Mouse (Mus musculus): ENCODE measurements around the gene Hist1h1c. TPM values are rescaled to one million over a fixed set of nuclear protein-coding genes. Genes with fewer than 3 reads are reported as not detected.

Gene Hist1h1c
- polyA plus RNA-seq, 1 experiment from 2014 or later, result 11.8 TPM

- H3K4me1 ChIP-seq, result peaks cover 5% of the 10 kb centered on the region; the same call in 1 of the 2 replicates
- H3K36me3 ChIP-seq, result no peaks in the 10 kb centered on the region
- no peak overlapping the region for H3K27ac ChIP-seq
- no peak overlapping the region for H3K4me3 ChIP-seq
- H3K27me3 ChIP-seq (ENCODE audit: low read depth, poor library complexity, severe bottlenecking), result no peaks in the 10 kb centered on the region
- H3K9me3 ChIP-seq (replicated peaks), result no peaks in the 10 kb centered on the region
- DNase-seq (ENCODE audit: low spot score), result peak; percentile 18
- WGBS, result no CpG with 5 or more reads among the region's 1 CpGs
Observed at GRCm38 (mm10) chr13:23725213-23725612, 13.4 kb upstream of the Hist1h1c start.

DNA sequence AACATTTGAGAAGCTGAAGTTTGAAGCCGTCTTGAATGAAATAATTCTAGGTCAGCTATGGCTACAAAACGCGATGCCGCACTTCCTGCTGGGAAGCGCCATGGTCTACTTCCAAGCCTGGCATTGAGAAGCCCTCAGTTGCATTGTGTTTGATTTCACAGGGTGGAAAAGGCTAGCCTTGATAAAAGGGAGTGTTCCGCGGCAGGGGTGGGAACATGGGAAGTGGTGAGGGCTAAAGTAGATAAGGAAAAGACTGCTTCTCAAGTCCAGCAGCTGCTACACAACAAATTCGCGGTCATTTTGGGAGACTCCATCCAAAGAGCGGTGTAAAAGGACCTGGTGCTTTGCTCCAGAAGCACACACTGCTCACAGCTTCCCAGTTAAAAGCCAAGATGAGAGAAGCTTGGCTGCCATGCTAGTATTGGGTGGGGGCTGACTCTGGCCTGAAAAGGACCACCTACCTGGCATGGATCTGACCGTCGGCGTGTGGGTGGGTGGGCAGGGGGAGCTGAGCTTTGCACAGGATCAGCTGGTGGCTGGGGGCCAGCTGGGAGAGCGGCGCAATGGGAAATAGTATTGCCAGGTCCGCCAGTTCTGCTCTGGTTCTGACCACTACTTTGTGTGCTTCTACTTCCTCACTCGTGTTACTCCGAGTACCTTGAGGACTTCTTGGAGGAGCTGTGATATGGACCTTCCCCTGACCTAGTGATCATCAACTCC lies 10.0 kb upstream of the Hist1h1c start:
- Histone ChIP-seq H3K36me3 (no peaks in the 10 kb centered on the region), H3K9me3 (replicated peaks) (no peaks in the 10 kb centered on the region), H3K27me3 (ENCODE audit: low read depth, poor library complexity, severe bottlenecking) (no peaks in the 10 kb centered on the region), H3K4me1 (peaks cover 5% of the 10 kb centered on the region; the same call in 1 of the 2 replicates), H3K27ac (peak overlapping the region; percentile 23; the same call in 1 of the 2 replicates), H3K4me3 (no peak overlapping the region)
- no peak for DNase-seq (ENCODE audit: low spot score)
- 92% methylated on average over 18 of the region's 18 CpGs for WGBS

- H3K27ac ChIP-seq, result no peak overlapping the region; the same call in 1 of the 2 replicates
- DNase-seq (ENCODE audit: low spot score), result peak; percentile 3
- WGBS, result 92% methylated on average over 9 of the region's 9 CpGs
- H3K9me3 ChIP-seq (replicated peaks), result no peaks in the 10 kb centered on the region
- no peaks in the 10 kb centered on the region for H3K27me3 ChIP-seq (ENCODE audit: low read depth, poor library complexity, severe bottlenecking)
- no peaks in the 10 kb centered on the region for H3K36me3 ChIP-seq
- peaks cover 5% of the 10 kb centered on the region; the same call in 1 of the 2 replicates for H3K4me1 ChIP-seq
- no peak overlapping the region for H3K4me3 ChIP-seq
Observed at GRCm38 (mm10) chr13:23729192-23729525, 9.4 kb upstream of the Hist1h1c start.

- Histone ChIP-seq H3K36me3 (no peaks in the 10 kb centered on the region), H3K9me3 (replicated peaks) (no peaks in the 10 kb centered on the region), H3K27ac (no peak overlapping the region), H3K4me3 (no peak overlapping the region), H3K27me3 (ENCODE audit: low read depth, poor library complexity, severe bottlenecking) (no peaks in the 10 kb centered on the region), H3K4me1 (peaks cover 5% of the 10 kb centered on the region; the same call in 1 of the 2 replicates)
- no peak for DNase-seq (ENCODE audit: low spot score)
- WGBS, result 97% methylated on average over 5 of the region's 5 CpGs
Observed at GRCm38 (mm10) chr13:23729706-23730105, 8.9 kb upstream of the Hist1h1c start.

GRCm38 (mm10) chr13:23730479-23730878 lies 8.1 kb upstream of the Hist1h1c start:
- WGBS, result 59% methylated on average over 8 of the region's 8 CpGs
- DNase-seq (ENCODE audit: low spot score), result no peak
- no peaks in the 10 kb centered on the region for H3K4me1 ChIP-seq
- no peaks in the 10 kb centered on the region for H3K27me3 ChIP-seq (ENCODE audit: low read depth, poor library complexity, severe bottlenecking)
- H3K9me3 ChIP-seq (replicated peaks), result no peaks in the 10 kb centered on the region
- no peak overlapping the region for H3K4me3 ChIP-seq
- no peaks in the 10 kb centered on the region for H3K36me3 ChIP-seq
- H3K27ac ChIP-seq, result no peak overlapping the region

DNA sequence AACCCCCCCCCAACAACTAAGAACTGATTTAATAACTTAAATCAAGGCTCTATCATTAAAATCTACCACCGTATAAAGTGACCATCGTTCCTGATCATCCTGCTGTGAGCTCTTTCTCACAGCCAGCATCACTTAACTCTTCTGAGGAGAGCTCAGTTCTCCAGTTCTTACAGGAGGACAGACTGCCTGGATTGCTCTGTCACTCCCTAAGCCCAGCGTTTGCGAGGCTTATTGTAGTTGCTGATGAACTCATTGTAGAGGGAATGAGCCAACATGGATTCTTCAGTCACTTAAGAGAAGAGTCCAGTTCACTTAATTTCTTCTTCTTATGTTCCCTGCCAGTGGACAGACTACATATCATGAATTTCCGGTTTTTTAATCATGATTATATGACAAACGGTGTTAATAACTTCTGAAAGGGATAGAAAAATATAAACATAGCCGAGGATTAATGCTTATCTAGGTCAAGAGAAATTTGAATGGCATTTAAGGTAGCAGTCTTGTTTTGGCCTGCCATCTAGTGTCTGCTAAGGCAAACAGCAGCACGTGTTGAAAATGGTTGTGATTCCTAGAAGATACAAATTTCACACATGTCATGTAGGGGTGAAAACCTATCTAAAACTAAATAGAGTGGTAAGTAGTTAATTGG lies 6.3 kb upstream of the Hist1h1c start:
- no peak for DNase-seq (ENCODE audit: low spot score)

GRCm38 (mm10) chr13:23737091-23737490 lies 1.5 kb upstream of the Hist1h1c start:
- Histone ChIP-seq H3K36me3 (no peaks in the 10 kb centered on the region), H3K4me3 (no peak overlapping the region), H3K27me3 (ENCODE audit: low read depth, poor library complexity, severe bottlenecking) (no peaks in the 10 kb centered on the region), H3K27ac (peak overlapping the region; percentile 96), H3K9me3 (replicated peaks) (no peaks in the 10 kb centered on the region), H3K4me1 (peaks cover 15% of the 10 kb centered on the region)
- 87% methylated on average over 5 of the region's 5 CpGs for WGBS
- no peak for DNase-seq (ENCODE audit: low spot score)

More for the DNA sequence above, 6.3 kb upstream of the Hist1h1c start:
- no peaks in the 10 kb centered on the region for H3K9me3 ChIP-seq (replicated peaks)
- no peaks in the 10 kb centered on the region for H3K27me3 ChIP-seq (ENCODE audit: low read depth, poor library complexity, severe bottlenecking)
- no peak overlapping the region for H3K4me3 ChIP-seq
- H3K27ac ChIP-seq, result no peak overlapping the region
- WGBS, result 27% methylated on average over 8 of the region's 8 CpGs
- H3K36me3 ChIP-seq, result no peaks in the 10 kb centered on the region
- no peaks in the 10 kb centered on the region for H3K4me1 ChIP-seq

- peak overlapping the region; percentile 96 for H3K27ac ChIP-seq
- peaks cover 15% of the 10 kb centered on the region for H3K4me1 ChIP-seq
- no peaks in the 10 kb centered on the region for H3K36me3 ChIP-seq
- WGBS, result 24% methylated on average over 4 of the region's 4 CpGs
- no peaks in the 10 kb centered on the region for H3K27me3 ChIP-seq (ENCODE audit: low read depth, poor library complexity, severe bottlenecking)
- H3K4me3 ChIP-seq, result peak overlapping the region; percentile 64
- no peaks in the 10 kb centered on the region for H3K9me3 ChIP-seq (replicated peaks)
- no peak for DNase-seq (ENCODE audit: low spot score)
Observed at GRCm38 (mm10) chr13:23738041-23738440, 567 bp upstream of the Hist1h1c start.

- peak overlapping the region; percentile 96 for H3K27ac ChIP-seq
- no peaks in the 10 kb centered on the region for H3K36me3 ChIP-seq
- peak overlapping the region; percentile 64 for H3K4me3 ChIP-seq
- peak; percentile 92 for DNase-seq (ENCODE audit: low spot score)
- no peaks in the 10 kb centered on the region for H3K27me3 ChIP-seq (ENCODE audit: low read depth, poor library complexity, severe bottlenecking)
- WGBS, result under 1% methylated on average over 39 of the region's 39 CpGs
- no peaks in the 10 kb centered on the region for H3K9me3 ChIP-seq (replicated peaks)
- H3K4me1 ChIP-seq, result peaks cover 16% of the 10 kb centered on the region
Observed at GRCm38 (mm10) chr13:23739069-23739921, 687 bp downstream of the Hist1h1c start.

GRCm38 (mm10) chr13:23739922-23740252 lies 1.3 kb downstream of the Hist1h1c start:
- Histone ChIP-seq H3K27ac (peak overlapping the region; percentile 96), H3K4me3 (peak overlapping the region; percentile 64), H3K36me3 (no peaks in the 10 kb centered on the region), H3K27me3 (ENCODE audit: low read depth, poor library complexity, severe bottlenecking) (no peaks in the 10 kb centered on the region), H3K4me1 (peaks cover 19% of the 10 kb centered on the region), H3K9me3 (replicated peaks) (no peaks in the 10 kb centered on the region)
- DNase-seq (ENCODE audit: low spot score), result no peak
- WGBS, result 1% methylated on average over 14 of the region's 14 CpGs

DNA sequence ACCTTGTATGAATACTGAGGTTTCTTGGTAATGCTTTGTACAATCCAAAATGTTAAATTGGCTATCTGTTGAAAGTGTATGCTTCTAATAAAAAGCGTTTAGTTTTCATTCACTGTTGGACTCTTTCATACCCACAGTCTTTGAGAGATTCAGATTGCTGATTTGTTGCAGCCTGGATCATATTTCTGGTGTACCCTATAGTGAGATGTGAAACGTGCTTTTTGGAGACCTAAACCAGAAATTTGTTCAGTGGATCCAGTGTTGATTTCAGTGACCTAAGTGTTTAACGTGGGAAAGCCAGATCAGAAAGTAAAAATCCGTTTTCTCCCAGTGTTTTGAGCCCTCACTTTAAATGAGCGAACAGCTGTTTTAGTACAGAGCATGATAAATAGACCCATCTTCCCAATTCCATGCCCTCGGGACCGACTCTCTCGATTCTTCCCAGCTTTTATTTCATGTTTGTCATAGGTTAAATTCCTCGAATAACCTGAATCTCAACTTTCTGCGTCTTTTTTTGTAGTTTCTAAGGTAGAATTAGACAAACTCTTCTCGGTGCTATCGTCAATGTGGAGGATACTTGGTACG lies 1.7 kb downstream of the Hist1h1c start:
- WGBS, result 30% methylated on average over 13 of the region's 13 CpGs
- peak overlapping the region; percentile 64 for H3K4me3 ChIP-seq
- H3K9me3 ChIP-seq (replicated peaks), result no peaks in the 10 kb centered on the region
- H3K27me3 ChIP-seq (ENCODE audit: low read depth, poor library complexity, severe bottlenecking), result no peaks in the 10 kb centered on the region
- H3K36me3 ChIP-seq, result no peaks in the 10 kb centered on the region
- H3K4me1 ChIP-seq, result peaks cover 19% of the 10 kb centered on the region
- peak overlapping the region; percentile 96 for H3K27ac ChIP-seq
- DNase-seq (ENCODE audit: low spot score), result no peak

DNA sequence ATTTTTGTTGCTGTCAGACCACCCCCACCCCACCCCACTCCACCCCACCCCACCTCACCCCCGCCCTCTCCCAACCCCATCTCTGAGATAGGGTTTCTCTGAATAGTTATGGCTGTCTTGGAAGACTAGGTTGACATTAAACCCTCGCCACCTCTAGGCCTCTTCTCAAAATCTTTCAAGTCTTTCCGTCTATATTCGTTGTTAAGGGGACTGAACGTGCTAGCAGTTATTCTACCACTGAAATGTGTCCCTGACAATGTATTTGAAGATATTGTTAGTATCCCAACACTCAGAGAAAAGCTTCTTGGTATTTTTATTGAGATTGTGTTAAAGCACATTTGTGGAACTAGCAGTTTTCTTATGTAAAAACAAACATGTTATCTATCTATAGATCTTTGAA lies 2.3 kb downstream of the Hist1h1c start:
- no peak for DNase-seq (ENCODE audit: low spot score)
- Histone ChIP-seq H3K36me3 (no peaks in the 10 kb centered on the region), H3K9me3 (replicated peaks) (no peaks in the 10 kb centered on the region), H3K4me1 (peaks cover 19% of the 10 kb centered on the region), H3K27ac (peak overlapping the region; percentile 96), H3K27me3 (ENCODE audit: low read depth, poor library complexity, severe bottlenecking) (no peaks in the 10 kb centered on the region), H3K4me3 (peak overlapping the region; percentile 64)
- WGBS, result 65% methylated on average over 5 of the region's 5 CpGs

Data from limb, embryonic 10.5 days (tissue).